ENCODE assay signal across 10 mouse cellular contexts in the genomic region with DNA sequence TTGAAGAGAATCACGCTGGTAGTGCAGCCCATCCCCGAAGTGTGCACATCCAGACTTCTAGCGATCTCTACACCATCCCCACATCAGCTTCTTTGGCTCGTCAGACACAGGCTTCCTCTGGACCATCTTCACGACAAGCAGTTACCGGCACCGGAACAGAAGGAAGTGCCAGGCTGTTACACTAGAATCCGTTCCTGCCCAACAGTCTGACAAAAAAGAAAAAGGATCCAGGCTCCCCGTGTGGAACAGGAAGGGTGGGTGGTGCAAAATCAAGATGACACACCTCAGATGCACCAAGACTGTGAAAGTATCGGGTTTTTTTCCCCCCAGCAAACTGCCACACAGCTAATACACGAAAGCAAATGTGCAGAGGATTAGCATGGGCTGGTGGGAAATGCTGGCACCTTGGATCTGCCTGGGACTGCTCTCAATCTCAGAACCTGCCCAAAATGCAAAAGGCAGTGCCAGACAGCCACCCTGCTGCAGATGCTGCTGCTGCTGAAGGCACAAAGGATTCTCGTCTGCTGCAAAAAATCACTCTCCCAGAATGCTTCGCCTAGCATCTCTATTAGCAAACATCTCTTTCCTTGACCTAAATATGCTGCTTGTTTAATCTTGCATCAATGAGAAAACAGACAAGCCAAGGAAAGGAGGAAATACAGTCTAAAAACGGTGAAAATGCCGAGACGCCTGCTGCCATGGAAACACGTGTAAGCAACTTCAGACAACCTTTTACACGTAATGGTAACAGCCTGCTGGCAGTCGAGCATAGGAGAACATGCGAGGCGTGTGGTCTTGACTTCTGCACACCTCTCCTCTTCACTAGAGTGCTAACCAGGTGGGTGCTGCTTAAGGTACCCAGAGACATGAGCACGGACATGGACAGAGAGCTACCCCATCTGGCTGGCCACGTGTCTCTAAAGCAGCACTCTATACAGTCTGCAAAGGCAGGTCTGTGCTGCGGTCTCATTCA. TPM values are rescaled to one million over a fixed set of nuclear protein-coding genes. Genes with fewer than 3 reads are reported as not detected.
A peak's percentile ranks its signal among the peaks of the same experiment; 100 is the strongest.
DNase-seq lines count a peak whose midpoint lies in the region; ATAC-seq and TF ChIP-seq lines count a peak whose summit lies in the region.
"Had no signal": no experiment of that assay in that cellular context is flagged by ENCODE, and none has a peak within 500 bp of the region (broad histone marks: within the 10 kb centered on the region; RNA-seq: fewer than 3 reads in every experiment).

No protein-coding gene starts in this region.

- no peak for ATAC-seq in liver, embryonic 15.5 days (ENCODE audit: insufficient read depth)
- ATAC-seq in embryonic facial prominence, embryonic 15.5 days (ENCODE audit: insufficient number of reproducible peaks, low FRiP score, low TSS enrichment, low read depth): no peak
- ATAC-seq: liver, postnatal 0 days had no signal

- H3K4me1 ChIP-seq in liver, embryonic 15.5 days (replicated peaks): 0 out of 2 replicates have a peak, but pooled peaks cover 3% of the 10 kb centered on the region
- peaks cover 20% of the 10 kb centered on the region; the same call in 1 of the 2 replicates for H3K4me1 ChIP-seq in embryonic facial prominence, embryonic 15.5 days

- no peak overlapping the region for H3K27ac ChIP-seq in liver, embryonic 15.5 days (replicated peaks)
- no peak overlapping the region for H3K27ac ChIP-seq in embryonic facial prominence, embryonic 15.5 days (replicated peaks)
- H3K27ac ChIP-seq in layer of hippocampus, adult 2 months: peak overlapping the region; percentile 94
- H3K27ac ChIP-seq: stomach, embryonic 15.5 days had no signal

- no peaks in the 10 kb centered on the region for H3K36me3 ChIP-seq in liver, embryonic 15.5 days (replicated peaks)
- H3K36me3 ChIP-seq in embryonic facial prominence, embryonic 15.5 days: no peaks in the 10 kb centered on the region
- H3K36me3 ChIP-seq: stomach, embryonic 15.5 days had no signal

- intact Hi-C loops in heart, postnatal 36 days (cut with DNase I): no loop called here

- H3K9me3 ChIP-seq in liver, embryonic 15.5 days (replicated peaks): no peaks in the 10 kb centered on the region
- no peaks in the 10 kb centered on the region for H3K9me3 ChIP-seq in embryonic facial prominence, embryonic 15.5 days (replicated peaks)
- H3K9me3 ChIP-seq: stomach, embryonic 15.5 days had no signal

- H3K4me3 ChIP-seq in liver, embryonic 15.5 days (replicated peaks): no peak overlapping the region
- 0 out of 2 replicates have a peak overlapping the region, but pooled peaks have one; percentile 1 for H3K4me3 ChIP-seq in embryonic facial prominence, embryonic 15.5 days (replicated peaks)
- H3K4me3 ChIP-seq in layer of hippocampus, adult 2 months: peak overlapping the region; percentile 74
- H3K4me3 ChIP-seq: stomach, embryonic 15.5 days had no signal

- H3K27me3 ChIP-seq in liver, embryonic 15.5 days: no peaks in the 10 kb centered on the region
- no peaks in the 10 kb centered on the region for H3K27me3 ChIP-seq in embryonic facial prominence, embryonic 15.5 days
- H3K27me3 ChIP-seq: stomach, embryonic 15.5 days had no signal

- peak overlapping the region; percentile 6; the same call in 1 of the 2 replicates for H3K4me2 ChIP-seq in liver, embryonic 15.5 days
- peak overlapping the region; percentile 9; the same call in 1 of the 2 replicates for H3K4me2 ChIP-seq in embryonic facial prominence, embryonic 15.5 days (replicated peaks)
- H3K4me2 ChIP-seq: stomach, embryonic 15.5 days had no signal

- WGBS in liver, embryonic 15.5 days (ENCODE audit: insufficient replicate concordance): 38% methylated on average over 24 of the region's 24 CpGs
- whole genome bisulfite sequencing in embryonic facial prominence, embryonic 15.5 days: 43% methylated on average over 24 of the region's 24 CpGs

- TF ChIP-seq CTCF in layer of hippocampus, adult 2 months (conservative IDR thresholded peaks at IDR 0.05): no peak

- no peak for DNase-seq in liver
- DNase-seq in layer of hippocampus, adult 2 months (ENCODE audit: low spot score in 2 of 2): peak; percentile 49 to 64
- peak; percentile 69 for DNase-seq in right cerebral cortex, adult 18-20 months
- no peak for DNase-seq in heart, postnatal 36 days
- no peak for DNase-seq in kidney, postnatal 4 days
- no peak for DNase-seq in thymus, adult 18-20 months
- DNase-seq: liver, postnatal 0 days had no signal

- H3K9ac ChIP-seq in liver, embryonic 15.5 days: no peak overlapping the region
- H3K9ac ChIP-seq in embryonic facial prominence, embryonic 15.5 days: no peak overlapping the region
- H3K9ac ChIP-seq: liver, postnatal 0 days; stomach, embryonic 15.5 days had no signal

RNA-seq across cellular contexts. Expression of a gene that starts 58.9 kb away (rescaled TPM):
- polyA plus RNA-seq in liver, embryonic 15.5 days (2015; fragmentation: Nextera tagmentation; extraction: Ambion mirVana): 1.2 and 1.3 TPM in 2 replicates
- polyA plus RNA-seq in embryonic facial prominence, embryonic 15.5 days (2015; fragmentation: Nextera tagmentation; extraction: Ambion mirVana): 8.7 and 9.8 TPM in 2 replicates
- total RNA-seq in layer of hippocampus, adult 2 months (2021): 100 to 1,000 TPM; 217 to 222 TPM
- 10 to 100 TPM; 28.6 to 36.5 TPM for total RNA-seq in heart, postnatal 36 days (2021)

Comparison
In these comparisons a context has a peak if more than half of its experiments do, and no peak if none do; other contexts are left out.
1. DNase-seq: peak in layer of hippocampus, adult 2 months (2 of 2) and right cerebral cortex, adult 18-20 months (single experiment); none in liver (single experiment), heart, postnatal 36 days (0 of 2), kidney, postnatal 4 days (0 of 2) and thymus, adult 18-20 months (0 of 2).
2. RNA of a gene that starts 58.9 kb away (total RNA-seq): 217 to 222 TPM in layer of hippocampus, adult 2 months; 28.6 to 36.5 TPM in heart, postnatal 36 days; every median in the first group is over 4 times any median in the second.